Mouse (Mus musculus): Measurements from ENCODE around the gene Depdc5. TPM values are rescaled to one million over a fixed set of nuclear protein-coding genes. Genes with fewer than 3 reads are reported as not detected.
"Not testable (repeated sequence)": the region's sequence is repeated elsewhere in the genome, so short reads cannot be mapped to it uniquely, and the experiment has no call there.

Depdc5 gene
- total RNA-seq, 1 experiment from 2014 or later: 51.4 TPM

DNA sequence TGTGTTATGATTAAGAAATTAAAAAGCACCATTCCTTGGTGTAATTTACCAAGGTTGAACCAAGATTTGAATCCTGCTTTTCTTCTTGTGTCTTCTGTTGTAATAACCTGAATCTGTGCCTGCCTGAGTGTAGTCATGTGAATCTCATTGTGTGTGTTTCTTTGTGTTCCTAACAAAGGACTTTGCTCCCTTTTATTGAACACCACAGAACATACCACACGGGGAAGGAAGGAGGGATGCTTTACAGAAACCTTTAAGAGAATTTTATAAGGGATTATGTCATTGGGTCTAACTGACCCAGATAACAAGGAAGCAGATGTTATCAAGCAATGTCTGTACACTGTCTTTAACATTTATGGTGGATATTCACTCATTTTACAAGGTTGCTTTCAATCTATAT lies 44.0 kb downstream of the Depdc5 start:
- no peak for DNase-seq

DNA sequence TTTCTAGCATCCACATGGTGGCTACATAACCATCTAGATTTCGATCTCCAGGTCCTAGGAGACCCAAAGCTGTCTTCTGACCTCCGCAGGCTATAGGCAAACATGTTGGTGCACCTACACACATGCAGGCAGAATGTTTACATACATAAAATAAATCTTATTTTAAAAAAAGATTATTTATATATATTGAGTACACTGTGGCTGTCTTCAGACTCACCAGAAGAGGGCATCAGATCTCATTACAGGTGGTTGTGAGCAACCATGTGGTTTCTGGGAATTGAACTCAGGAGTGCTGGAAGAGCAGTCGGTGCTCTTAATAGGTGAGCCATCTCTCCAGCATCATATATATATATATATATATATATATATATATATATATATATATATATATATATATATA lies 50.6 kb downstream of the Depdc5 start:
- DNase-seq: no peak

DNA sequence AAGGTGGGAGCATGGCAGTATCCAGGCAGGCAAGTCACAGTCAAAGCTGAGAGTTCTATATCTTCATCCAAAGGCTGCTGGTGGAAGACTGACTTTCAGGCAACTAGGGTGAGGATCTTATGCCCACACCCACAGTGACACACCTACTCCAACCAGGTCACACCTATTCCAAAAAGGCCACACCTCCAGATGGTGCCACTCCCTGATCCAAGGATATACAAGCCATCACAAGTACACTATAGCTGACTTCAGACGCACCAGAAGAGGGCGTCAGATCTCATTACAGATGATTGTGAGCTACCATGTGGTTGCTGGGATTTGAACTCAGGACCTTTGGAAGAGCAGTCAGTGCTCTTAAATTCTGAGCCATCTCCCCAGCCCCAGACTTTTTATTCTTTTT lies 55.8 kb downstream of the Depdc5 start:
- not testable (repeated sequence) for DNase-seq

DNA sequence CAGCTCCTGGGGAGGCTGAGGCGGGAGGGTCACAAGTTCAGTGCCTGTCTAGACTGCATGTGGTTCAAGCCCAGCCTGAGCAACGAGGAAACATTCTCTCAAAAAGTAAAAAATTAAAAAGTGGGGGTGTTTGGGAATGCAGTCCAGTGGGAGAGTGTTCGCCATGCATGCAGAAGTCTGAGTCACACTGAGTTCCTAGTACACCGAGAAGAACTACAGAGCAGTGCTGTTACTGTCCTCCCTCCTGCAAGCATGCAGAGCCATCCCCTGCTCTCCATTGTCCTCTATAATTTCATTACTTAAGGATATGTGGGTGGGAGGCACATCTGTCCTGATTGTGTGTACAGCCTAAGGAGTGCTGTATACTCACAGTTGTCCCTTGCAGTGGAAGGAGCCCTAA lies 59.4 kb downstream of the Depdc5 start:
- DNase-seq: no peak

DNA sequence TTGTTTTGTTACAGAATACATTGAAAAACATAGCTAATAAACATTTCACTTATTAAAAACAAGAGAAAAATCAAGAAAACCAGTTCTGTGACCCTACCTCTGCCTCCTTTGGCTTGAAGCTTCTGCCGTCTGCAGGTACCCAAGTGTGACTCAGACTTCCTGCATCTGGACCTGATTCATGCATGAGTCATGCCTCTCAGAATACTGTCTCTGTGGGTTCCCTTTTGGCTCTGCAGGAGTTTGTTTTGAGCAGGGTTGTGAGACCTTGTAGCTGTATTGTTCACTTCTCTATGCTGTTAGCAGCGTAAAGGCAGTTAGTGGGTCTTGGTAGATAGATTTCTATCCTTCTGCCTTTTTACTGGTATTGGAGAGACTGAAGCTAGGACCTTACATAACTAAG lies 67.3 kb downstream of the Depdc5 start:
- no peak for DNase-seq

DNA sequence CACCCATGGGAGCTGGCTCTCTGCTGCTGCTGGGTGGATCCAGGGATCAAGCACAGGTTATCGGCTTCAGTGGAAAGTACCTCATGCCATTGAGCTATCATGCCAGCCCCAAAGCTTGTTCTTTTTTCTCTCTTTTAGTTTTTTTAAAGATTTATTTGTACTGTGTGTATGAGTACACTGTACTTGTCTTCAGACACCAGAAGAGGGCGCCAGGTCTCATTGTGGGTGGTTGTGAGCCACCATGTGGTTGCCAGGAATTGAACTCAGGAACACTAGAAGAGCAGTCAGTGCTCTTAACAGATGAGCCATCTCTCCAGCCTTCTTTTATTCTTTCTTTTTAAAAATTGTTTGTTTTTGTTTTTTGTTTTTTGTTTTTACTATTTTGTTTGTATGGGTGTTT lies 71.2 kb downstream of the Depdc5 start:
- no peak for DNase-seq

DNA sequence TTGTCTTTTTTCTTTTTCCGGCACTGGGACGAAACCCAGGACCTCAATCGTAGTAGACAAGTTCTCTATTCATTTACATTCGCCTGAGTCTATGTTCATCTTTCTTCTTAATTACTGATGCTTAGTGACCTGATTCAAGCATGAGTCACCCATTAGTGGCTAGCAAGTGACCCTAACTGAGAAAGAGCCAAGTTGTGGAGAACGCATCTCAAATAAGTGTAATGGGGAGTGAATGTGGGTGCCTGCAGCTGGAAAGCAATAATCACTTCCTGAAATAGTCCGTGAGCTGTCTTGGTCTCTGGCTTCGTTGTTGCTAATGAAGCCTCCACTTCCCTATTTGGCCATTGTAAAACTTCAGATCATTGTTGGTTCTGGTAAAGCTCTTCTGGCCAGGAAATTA lies 77.1 kb downstream of the Depdc5 start:
- no peak for DNase-seq

DNA sequence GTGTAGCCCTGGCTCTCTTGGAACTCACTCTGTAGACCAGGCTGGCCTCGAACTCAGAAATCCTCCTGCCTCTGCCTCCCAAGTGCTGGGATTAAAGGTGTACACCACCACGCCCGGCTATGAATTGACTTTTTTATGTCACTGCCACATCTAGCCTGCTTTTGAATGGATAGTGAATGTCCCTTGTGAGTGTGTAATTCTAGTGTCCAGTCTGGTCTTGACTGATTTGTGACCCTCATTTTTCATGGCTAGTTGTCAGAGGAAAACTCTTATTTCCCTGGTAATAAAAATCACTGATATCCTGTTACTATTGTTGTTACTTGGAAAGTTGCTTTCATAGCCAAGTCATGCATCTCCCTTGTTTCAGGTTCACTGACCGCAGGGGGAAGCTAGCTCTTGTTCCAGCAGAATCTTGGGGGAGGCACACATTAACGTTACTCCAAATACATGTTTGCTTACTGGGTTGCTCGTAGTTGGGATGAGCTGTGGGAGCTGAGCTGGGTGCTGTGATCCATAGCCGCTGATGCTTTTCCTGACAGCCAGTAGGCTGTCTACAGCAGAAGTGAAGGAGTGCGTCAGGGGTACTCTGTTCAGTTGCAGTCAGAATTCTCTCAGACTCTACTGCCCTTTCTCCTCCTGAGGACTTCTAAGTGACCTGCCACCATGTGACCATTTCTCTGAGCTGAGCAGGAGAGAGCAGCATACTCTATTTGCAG lies 77.9 kb downstream of the Depdc5 start:
- no peak for DNase-seq

DNA sequence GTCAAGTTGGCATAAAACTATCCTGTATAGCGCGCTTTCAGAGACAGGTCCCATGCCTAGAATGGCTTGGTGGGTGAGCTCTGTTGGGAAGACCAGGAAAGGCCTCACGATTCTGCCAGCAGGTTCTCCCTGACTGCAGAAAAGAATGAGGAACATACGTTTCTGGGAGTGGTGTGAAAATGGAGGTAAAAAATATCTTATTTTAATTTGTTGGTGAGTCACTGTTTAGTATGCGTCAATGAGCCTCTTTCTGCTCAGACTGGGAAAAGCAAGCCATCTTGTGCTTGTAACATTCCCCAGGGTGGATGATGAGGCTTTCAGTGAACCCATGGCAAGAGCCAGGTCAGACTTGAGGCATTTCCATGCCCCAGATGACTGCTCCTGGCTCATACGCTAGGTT lies 86.6 kb downstream of the Depdc5 start:
- DNase-seq: no peak

DNA sequence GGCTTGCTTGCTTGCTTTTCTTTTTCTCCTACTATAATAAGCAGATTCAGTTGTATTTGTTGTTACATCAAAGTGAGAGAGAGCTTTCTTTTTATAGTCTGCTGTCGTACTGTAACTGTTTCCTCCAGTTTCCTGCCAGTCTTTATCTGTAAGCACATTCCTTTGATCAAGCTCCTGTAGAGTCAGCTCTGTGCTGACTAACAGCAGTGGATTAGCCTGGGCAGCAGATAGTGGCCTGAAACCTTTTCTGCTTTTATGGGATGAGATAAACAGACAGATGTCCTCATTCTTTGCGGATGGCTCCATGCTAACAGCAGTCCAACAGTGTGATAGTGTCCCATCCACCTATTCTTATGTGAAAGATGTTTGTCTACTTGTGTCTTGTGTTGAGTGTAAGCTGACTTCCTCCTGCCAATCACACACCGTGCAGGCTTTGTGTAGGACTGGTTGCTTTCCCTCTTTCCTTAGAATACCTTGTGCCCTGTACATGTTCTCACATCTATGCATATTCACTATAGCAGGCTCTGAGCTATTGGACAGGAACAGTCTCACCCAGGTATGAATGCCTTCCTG lies 87.3 kb downstream of the Depdc5 start:
- DNase-seq: no peak

DNA sequence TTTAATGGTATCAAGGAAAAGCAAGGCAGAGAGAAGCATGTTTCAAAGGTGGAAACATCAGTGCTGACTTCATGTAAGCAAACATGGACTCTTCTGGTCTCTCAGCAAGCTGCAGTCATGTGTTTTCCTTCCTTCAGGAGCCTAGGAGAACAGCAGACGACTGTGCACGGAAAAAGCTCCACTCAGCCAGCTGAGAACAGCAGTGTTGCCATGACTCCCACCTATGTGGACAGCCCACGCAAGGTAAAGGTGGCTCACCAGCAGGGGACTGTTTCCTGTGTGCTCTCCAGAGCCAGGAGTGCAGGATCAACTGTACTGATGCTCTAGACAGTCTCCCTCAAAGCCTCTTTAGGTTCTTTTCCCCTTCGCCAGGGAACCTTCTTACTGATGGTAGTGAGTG lies 92.2 kb downstream of the Depdc5 start:
- DNase-seq: no peak

DNA sequence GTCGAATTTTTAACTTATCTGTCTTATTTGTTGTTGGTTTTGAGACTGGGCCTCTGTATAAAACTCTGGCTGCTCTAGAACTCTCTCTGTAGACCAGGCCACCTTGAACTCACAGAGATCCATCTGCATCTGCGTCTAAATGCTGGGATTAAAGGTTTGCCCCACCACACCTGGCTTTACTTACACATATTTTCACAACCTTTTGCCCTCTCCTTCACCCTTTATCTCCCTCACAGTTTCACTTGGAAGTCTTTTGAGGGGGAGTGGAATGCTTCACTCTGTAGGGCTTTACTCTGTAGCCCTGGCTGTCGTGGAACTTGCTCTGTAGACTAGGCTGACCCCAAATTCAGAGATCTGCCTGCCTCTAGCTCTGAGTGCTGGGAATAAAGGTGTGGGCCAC lies 98.1 kb downstream of the Depdc5 start:
- DNase-seq: no peak

DNA sequence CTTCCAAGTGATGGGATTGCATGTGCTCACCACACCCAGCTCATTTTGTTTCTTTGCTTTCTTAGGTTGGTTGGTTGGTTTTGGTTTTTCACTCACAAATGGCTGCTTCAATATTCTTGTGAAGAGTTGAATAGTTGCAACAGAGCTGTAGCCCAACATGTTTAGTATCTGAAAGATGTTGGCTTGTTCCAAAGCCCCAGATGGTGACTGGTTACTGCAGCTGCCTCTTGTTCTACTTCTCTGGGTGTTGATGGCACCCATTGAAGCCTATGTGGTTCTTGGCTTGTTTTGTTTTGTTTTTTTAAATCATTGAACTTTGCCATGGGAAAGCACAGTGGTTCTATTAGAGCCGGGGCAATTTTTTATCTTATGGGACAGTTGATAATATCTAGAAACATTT lies 99.1 kb downstream of the Depdc5 start:
- no peak for DNase-seq

DNA sequence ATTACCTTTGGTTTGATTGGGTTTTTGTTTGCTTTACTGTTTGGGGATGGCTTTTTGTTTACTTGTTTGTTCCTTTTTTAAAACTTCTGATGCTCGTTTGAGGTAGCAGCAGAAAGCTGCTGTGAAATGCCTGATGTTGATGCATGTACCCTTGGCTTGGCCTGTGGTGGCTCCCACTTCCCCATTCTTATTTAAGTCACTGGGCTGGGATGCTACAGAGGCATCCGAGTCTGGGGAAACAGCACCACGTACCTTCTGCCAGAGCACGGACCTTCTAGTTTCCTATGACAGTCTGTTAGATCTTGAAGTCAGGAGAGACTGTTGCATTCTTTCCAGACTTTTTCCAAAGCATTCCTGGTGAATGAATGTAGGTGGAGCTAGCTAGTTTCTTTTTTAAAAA lies 113.0 kb downstream of the Depdc5 start:
- no peak for DNase-seq

DNA sequence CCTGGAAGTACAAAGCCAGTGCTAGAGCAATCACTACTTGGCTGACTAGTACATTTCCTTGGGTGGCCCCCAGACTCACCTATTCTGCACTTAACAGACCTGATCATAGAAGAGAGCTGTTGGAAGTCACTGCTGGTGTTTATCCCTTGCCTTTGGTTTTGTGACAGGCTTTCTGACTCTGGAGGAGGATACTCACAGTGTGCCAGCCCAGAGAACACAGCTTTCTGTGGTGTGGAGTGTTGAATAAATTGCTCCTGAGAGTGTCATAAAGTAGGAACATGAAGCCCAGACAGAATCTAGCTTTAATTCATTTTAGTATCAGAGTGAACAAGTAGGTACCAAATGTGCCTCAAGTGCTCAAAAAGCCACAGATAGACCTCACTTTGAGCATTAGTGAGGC lies 113.7 kb downstream of the Depdc5 start:
- DNase-seq: no peak

DNA sequence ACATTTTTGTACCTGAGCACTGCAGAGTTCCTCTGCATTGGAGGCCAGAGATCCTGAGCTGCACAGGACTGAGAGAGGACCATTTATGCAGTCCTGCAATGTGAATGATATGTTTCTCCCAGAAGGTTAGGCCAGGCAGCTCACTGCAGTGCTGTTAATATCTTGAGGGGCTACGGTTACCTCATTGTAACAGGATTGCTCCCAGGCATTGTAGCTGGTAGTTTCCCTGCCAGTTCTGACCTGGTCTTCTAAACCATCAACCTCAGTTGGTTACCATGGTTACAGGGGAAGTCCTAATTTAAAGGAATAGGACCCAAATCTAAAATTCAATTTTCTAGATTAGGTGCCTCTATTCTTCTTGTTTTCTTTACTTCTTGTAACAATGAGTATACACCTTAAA lies 121.9 kb downstream of the Depdc5 start:
- no peak for DNase-seq

DNA sequence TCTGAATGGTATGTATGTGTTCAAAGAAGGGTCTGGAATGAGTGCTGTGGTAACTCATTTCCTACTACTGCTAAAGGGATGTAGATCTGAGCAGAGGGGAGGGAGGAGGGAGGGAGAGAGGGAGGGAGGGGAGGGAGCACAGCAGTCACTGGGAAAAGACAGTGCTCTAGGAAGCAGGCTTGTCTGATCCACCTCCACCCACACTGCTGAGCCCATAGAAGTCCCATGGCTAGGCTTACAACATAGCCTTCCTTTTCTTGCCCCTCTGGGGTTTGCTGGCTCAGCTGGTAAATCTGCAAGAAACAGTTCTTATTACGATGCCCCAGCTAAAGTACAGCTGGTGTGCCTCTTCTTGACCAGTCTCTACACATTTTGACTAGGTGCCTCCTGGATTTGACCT lies 124.4 kb downstream of the Depdc5 start:
- no peak for DNase-seq

DNA sequence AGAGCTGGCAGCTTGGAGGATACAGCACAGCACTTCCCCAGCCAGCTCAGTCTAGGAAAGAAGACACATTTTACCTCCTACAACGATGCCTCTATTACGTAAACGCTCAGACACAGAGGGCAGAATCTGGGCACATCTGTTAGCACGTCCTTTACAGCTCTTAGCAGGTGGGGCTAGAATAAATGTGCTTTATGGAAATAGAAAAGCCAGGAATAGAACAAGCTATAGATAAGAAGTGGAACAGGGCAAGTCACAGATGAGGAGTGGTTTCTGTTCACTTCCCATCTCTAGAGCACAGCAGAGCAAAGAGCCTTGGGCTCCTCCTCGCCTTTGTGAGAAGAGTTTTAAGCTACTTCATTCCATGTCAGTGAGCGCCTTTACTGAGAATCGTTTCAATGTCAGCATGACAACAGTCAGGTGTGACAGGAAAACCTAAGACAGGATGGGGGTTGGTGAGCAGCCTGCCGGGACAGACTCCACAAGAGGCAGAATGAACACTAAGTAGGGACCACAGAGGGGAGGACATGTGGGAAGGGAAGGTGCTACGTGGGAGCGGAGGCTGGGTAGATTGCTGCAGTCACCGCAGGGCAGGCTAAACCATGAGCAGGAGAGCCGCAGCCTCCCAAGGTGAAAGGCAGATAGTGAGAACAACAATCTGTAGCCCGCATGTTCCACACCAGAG lies 126.6 kb downstream of the Depdc5 start:
- DNase-seq: no peak

DNA sequence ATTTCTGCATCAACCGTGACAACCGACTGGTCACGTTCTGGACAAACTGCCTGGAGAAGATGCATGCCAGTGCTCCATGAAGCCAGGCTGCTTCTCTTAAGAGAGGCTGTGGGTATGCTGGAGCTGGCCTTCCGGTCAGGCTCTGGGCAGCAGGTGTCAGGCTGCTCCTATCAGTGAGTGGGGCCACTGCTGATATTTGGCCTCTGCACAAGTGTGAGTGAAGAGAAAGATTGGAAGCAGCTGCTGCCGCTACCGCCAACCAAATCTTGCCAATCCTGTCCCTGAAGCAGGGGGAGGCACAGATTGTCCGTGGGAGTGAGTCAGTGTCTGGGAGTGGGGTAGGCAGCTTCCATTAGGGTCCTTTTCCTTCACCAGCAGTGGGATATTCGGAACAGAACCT lies 127.7 kb downstream of the Depdc5 start:
- DNase-seq: peak; percentile 34

DNA sequence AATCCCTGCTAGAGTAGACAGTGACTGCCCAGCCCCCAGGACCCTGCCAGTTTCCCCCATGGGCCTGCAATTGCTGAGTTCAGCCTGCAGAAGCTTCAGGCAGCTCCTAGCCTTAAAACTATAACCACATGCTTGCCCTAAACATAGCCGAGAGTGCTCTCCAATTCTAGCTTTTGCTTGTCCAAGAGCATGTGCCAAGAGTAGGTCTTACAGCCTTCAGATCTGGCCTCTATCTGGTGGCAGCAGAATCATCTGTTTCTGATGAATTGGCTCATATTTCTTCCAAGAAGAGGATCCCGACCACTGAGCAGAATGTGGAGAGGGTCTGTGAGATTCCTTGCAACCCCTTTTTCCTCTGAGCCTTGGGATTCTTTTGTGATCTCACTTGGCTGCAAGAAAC lies 131.0 kb downstream of the Depdc5 start:
- DNase-seq: no peak

DNA sequence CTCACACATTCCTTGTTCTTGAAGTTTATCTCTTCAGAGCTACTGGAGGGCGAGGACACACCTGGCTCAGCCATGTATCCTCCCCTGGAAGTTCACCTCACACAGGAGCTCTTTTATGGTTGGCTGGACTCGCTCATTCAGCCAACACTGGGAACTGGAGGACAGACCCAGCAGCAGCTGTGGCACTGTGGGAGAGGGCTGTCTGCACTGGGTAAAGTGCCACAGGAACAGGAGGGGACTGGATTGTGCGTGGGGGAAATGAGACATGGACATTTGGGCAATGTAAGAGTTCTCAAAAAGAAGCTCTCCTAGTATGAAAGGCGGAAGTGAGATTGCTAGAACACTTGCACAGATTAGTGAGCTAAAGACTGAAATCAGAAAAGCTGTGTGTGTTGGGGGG lies 132.3 kb downstream of the Depdc5 start:
- DNase-seq: no peak

DNA sequence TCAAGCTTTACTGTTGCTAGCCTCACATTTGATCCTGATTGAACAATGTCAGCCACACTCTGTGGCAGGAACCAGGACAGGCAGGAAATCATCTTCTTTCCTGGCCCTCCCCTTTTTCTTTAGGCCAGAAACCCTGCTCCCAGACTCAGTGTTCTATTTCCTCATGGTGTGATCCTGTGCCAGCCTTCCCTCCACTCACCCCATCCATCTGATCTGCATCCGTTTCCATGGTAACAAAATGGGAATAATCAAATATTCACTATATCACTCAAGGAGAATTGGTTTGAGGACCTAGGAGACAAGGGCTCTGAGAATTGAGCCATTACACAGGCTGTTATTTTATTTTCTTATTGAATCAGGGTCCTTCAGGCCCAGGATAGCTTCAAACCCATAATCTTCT lies 133.1 kb downstream of the Depdc5 start:
- DNase-seq: no peak

DNA sequence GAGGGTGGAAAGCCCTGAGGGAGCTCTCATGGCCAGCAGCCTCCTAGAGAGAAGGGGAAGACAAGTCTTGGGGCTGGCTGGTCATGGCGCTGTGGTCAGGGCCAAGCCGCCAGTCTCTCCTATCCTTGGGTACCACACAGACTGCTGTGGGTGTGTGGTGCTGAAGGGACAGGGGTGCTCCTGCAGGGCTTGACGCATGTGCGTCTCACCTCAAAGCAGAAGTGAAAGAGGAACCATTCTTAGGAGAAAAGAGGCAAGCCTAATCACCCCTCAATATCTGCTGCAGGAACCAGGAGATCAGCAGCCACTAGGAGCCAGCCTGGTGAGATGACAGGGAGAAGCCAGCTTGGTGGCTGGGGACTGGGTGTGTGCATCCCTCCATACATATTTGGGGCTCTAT lies 134.2 kb downstream of the Depdc5 start:
- no peak for DNase-seq

DNA sequence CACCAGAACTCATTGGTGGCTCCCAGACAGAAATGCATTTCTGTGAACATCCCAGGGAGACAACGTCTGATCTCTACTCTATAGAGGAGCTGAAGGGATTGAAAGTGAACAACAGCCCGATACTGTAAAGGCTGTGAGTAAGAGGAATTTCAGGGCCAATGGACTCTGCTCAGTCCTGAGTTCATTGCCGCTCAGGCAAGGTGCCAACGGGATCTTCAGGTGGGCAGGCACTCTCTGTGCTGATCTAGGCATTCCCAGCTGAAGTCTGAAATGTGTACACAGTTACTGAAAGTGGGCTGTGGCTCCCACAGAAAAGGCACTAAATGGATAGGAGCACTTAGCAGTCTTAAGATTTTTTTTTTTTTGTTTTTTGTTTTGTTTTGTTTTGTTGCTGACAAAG lies 135.3 kb downstream of the Depdc5 start:
- no peak for DNase-seq
